Mouse (Mus musculus): ENCODE data around the gene Iqsec2.

The Iqsec2 gene

GRCm38 (mm10) chrX:152143941-152144741 lies at the start of gene Iqsec2:
Gene Iqsec2, plus strand, starts transcription at chrX:152144268.
- no peak for DNase-seq

GRCm38 (mm10) chrX:152097572-152097971 lies 46.5 kb upstream of the Iqsec2 start:
- no peak for DNase-seq

GRCm38 (mm10) chrX:152121687-152122086 lies 22.4 kb upstream of the Iqsec2 start:
- no peak for DNase-seq

- DNase-seq: peak; percentile 8
These were observed 13.3 kb upstream of the Iqsec2 start for GRCm38 (mm10) chrX:152130777-152131176.

- no peak for DNase-seq
These were observed 12.0 kb upstream of the Iqsec2 start for GRCm38 (mm10) chrX:152132029-152132428.

- DNase-seq: no peak
These were observed 8.9 kb upstream of the Iqsec2 start for GRCm38 (mm10) chrX:152135195-152135594.

- peak; percentile 39 for DNase-seq
These were observed 710 bp downstream of the Iqsec2 start for GRCm38 (mm10) chrX:152144742-152145214.

GRCm38 (mm10) chrX:152146150-152146549 lies 2.1 kb downstream of the Iqsec2 start:
- peak; percentile 48 for DNase-seq

GRCm38 (mm10) chrX:152146691-152147090 lies 2.6 kb downstream of the Iqsec2 start:
- DNase-seq: no peak

- DNase-seq: peak; percentile 70
These were observed 3.5 kb downstream of the Iqsec2 start for GRCm38 (mm10) chrX:152147451-152148116.

- peak; percentile 47 for DNase-seq
These were observed 4.6 kb downstream of the Iqsec2 start for GRCm38 (mm10) chrX:152148706-152149105.

- peak; percentile 53 for DNase-seq
These were observed 7.6 kb downstream of the Iqsec2 start for GRCm38 (mm10) chrX:152151709-152152108.

GRCm38 (mm10) chrX:152158294-152158693 lies 14.2 kb downstream of the Iqsec2 start:
- DNase-seq: no peak

- peak; percentile 40 for DNase-seq
These were observed 17.3 kb downstream of the Iqsec2 start for GRCm38 (mm10) chrX:152161404-152161803.

GRCm38 (mm10) chrX:152164061-152164460 lies 20.0 kb downstream of the Iqsec2 start:
- DNase-seq: no peak

GRCm38 (mm10) chrX:152166161-152166560 lies 22.1 kb downstream of the Iqsec2 start:
- DNase-seq: no peak

GRCm38 (mm10) chrX:152168521-152168920 lies 24.5 kb downstream of the Iqsec2 start:
- DNase-seq: no peak

- DNase-seq: no peak
These were observed 27.3 kb downstream of the Iqsec2 start for GRCm38 (mm10) chrX:152171041-152172026.

GRCm38 (mm10) chrX:152172487-152172935 lies 28.4 kb downstream of the Iqsec2 start:
- DNase-seq: peak; percentile 36

- DNase-seq: peak; percentile 54
These were observed 31.2 kb downstream of the Iqsec2 start for GRCm38 (mm10) chrX:152175284-152175683.

- DNase-seq: peak; percentile 70
These were observed 33.8 kb downstream of the Iqsec2 start for GRCm38 (mm10) chrX:152177897-152178296.

- DNase-seq: peak; percentile 47
These were observed 34.9 kb downstream of the Iqsec2 start for GRCm38 (mm10) chrX:152178843-152179545.

Data from cerebellum, adult 11 months (tissue).